Mouse (Mus musculus): ENCODE results near the gene Pcdh20. TPM values are rescaled to one million over a fixed set of nuclear protein-coding genes. Genes with fewer than 3 reads are reported as not detected.

The Pcdh20 gene
- polyA plus RNA-seq, 1 experiment from 2014 or later, result 1.9 TPM

- no peak for ATAC-seq
- Histone ChIP-seq H3K9ac (ENCODE audit: low read depth, low read length) (no peak overlapping the region), H3K36me3 (ENCODE audit: control insufficient read depth, insufficient read depth, low read length) (no peaks in the 10 kb centered on the region), H3K4me1 (ENCODE audit: control insufficient read depth, insufficient read depth, low read length) (no peaks in the 10 kb centered on the region), H3K9me3 (ENCODE audit: control insufficient read depth, low read length) (no peaks in the 10 kb centered on the region), H3K27me3 (replicated peaks; ENCODE audit: control insufficient read depth, insufficient read depth, low read length) (no peaks in the 10 kb centered on the region), H3K4me2 (ENCODE audit: low read depth, low read length) (no peak overlapping the region), H3K27ac (ENCODE audit: low read length) (no peak overlapping the region), H3K4me3 (ENCODE audit: low read length) (no peak overlapping the region)
- WGBS, result 80% methylated on average over 5 of the region's 5 CpGs
Measured at GRCm38 (mm10) chr14:88443304-88443703, 27.9 kb downstream of the Pcdh20 start.

- Histone ChIP-seq H3K4me3 (ENCODE audit: low read length) (no peak overlapping the region), H3K27me3 (replicated peaks; ENCODE audit: control insufficient read depth, insufficient read depth, low read length) (no peaks in the 10 kb centered on the region), H3K36me3 (ENCODE audit: control insufficient read depth, insufficient read depth, low read length) (no peaks in the 10 kb centered on the region), H3K9me3 (ENCODE audit: control insufficient read depth, low read length) (no peaks in the 10 kb centered on the region), H3K4me1 (ENCODE audit: control insufficient read depth, insufficient read depth, low read length) (no peaks in the 10 kb centered on the region), H3K9ac (ENCODE audit: low read depth, low read length) (no peak overlapping the region), H3K4me2 (ENCODE audit: low read depth, low read length) (no peak overlapping the region), H3K27ac (ENCODE audit: low read length) (no peak overlapping the region)
- ATAC-seq, result no peak
- WGBS, result 91% methylated on average over 7 of the region's 7 CpGs
Measured at GRCm38 (mm10) chr14:88429393-88429792, 41.8 kb downstream of the Pcdh20 start.

- ATAC-seq, result no peak
Measured at GRCm38 (mm10) chr14:88427370-88427769, 43.8 kb downstream of the Pcdh20 start.

More at GRCm38 (mm10) chr14:88427370-88427769, 43.8 kb downstream of the Pcdh20 start:
- Histone ChIP-seq H3K36me3 (ENCODE audit: control insufficient read depth, insufficient read depth, low read length) (no peaks in the 10 kb centered on the region), H3K4me3 (ENCODE audit: low read length) (no peak overlapping the region), H3K27me3 (replicated peaks; ENCODE audit: control insufficient read depth, insufficient read depth, low read length) (no peaks in the 10 kb centered on the region), H3K9ac (ENCODE audit: low read depth, low read length) (no peak overlapping the region), H3K4me2 (ENCODE audit: low read depth, low read length) (no peak overlapping the region), H3K9me3 (ENCODE audit: control insufficient read depth, low read length) (no peaks in the 10 kb centered on the region), H3K4me1 (ENCODE audit: control insufficient read depth, insufficient read depth, low read length) (no peaks in the 10 kb centered on the region), H3K27ac (ENCODE audit: low read length) (no peak overlapping the region)
- 90% methylated on average over 1 of the region's 1 CpGs for WGBS

All from intestine, embryonic 16.5 days (tissue).